Mouse (Mus musculus): ENCODE results near the gene Abcc8. TPM values are rescaled to one million over a fixed set of nuclear protein-coding genes. Genes with fewer than 3 reads are reported as not detected.

Abcc8 gene
- total and polyA plus RNA-seq, 3 experiments = not detected

DNA sequence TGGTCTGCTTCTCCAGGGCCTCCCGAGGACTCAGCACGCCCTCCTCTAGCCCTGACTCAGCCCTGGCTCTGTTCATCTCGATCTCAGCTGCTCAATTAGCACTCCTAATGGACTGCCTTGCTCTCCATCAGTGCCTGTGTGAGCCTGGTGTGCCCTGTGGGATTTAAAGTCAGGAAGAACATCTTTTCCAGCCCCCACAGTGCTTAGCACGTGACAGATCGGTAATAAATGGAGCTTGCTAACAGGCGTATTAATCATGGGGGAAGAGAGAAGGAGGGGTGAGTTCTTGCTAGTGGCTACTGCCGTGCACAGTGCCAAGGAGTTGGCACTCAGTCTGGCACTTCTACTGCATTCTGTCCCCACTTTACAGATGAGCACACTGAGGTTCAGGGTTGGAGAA is 51.6 kb downstream of the Abcc8 start:
- Histone ChIP-seq H3K27me3 (replicated peaks) (peaks cover 88% of the 10 kb centered on the region), H3K4me2 (ENCODE audit: insufficient read depth, low read depth, poor library complexity, severe bottlenecking) (no peak overlapping the region), H3K27ac (ENCODE audit: insufficient read depth, low read depth) (no peak overlapping the region), H3K9ac (ENCODE audit: insufficient read depth, low read depth) (no peak overlapping the region), H3K4me1 (ENCODE audit: control insufficient read depth in 1 of 2, insufficient read depth in 2 of 2) (no peaks in the 10 kb centered on the region), H3K9me3 (replicated peaks; ENCODE audit: low read length) (no peaks in the 10 kb centered on the region), H3K79me2 (replicated peaks; ENCODE audit: control insufficient read depth, extremely low read depth, insufficient read depth, poor library complexity, severe bottlenecking) (no peaks in the 10 kb centered on the region), H3K36me3 (replicated peaks in 1 of 2; ENCODE audit: control insufficient read depth in 1 of 2, insufficient read depth in 1 of 2, low read length in 1 of 2) (no peaks in the 10 kb centered on the region), H3K4me3 (replicated peaks in 1 of 3; ENCODE audit: low read depth in 2 of 3, low read length in 2 of 3, poor library complexity in 1 of 3) (no peak overlapping the region)
- DNase-seq (ENCODE audit: extremely low read depth) = no peak
- in situ Hi-C loops (cut with MboI; ENCODE audit: low pct_ligation_motif_present, low pct_unique_long_range_greater_than_20kb, low sequenced_read_pairs) = no loop called here
- dilution Hi-C loops (cut with MboI; ENCODE audit: extremely low pct_ligation_motif_present, extremely low pct_unique_long_range_greater_than_20kb, low sequenced_read_pairs) = no loop called here
- TF ChIP-seq SIN3A (IDR thresholded peaks at IDR 0.05; ENCODE audit: low read length) = no peak
- no peak for TF ChIP-seq ZC3H11A (IDR thresholded peaks at IDR 0.05; ENCODE audit: low read depth, low read length)

DNA sequence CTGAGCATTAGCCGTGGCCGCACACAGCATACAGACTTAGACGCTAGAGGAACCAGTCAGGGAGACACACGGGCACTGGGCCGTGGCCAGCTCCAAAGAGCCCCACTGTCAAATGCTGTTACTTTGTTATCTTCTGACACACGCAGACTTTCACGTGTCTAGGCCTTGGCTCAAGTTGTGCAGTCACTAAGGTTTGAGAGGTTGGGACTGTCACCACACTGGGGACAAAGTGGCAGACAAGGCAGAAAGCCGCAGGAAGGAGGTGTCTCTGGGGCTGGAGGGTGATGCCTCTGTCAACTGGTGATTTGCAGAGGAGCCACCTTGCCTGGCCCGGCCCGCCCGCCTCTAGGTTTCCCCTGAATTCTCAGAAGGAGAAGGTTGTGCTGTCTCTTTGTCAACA is 54.5 kb downstream of the Abcc8 start:
- Histone ChIP-seq H3K4me3 (replicated peaks in 1 of 3; ENCODE audit: low read depth in 2 of 3, low read length in 2 of 3, poor library complexity in 1 of 3) (no peak overlapping the region), H3K27ac (ENCODE audit: insufficient read depth, low read depth) (no peak overlapping the region), H3K4me2 (ENCODE audit: insufficient read depth, low read depth, poor library complexity, severe bottlenecking) (no peak overlapping the region), H3K9me3 (replicated peaks; ENCODE audit: low read length) (peaks cover 8% of the 10 kb centered on the region), H3K4me1 (ENCODE audit: control insufficient read depth in 1 of 2, insufficient read depth in 2 of 2) (no peaks in the 10 kb centered on the region), H3K27me3 (replicated peaks) (peaks cover 88% of the 10 kb centered on the region), H3K79me2 (replicated peaks; ENCODE audit: control insufficient read depth, extremely low read depth, insufficient read depth, poor library complexity, severe bottlenecking) (no peaks in the 10 kb centered on the region), H3K36me3 (replicated peaks in 1 of 2; ENCODE audit: control insufficient read depth in 1 of 2, insufficient read depth in 1 of 2, low read length in 1 of 2) (no peaks in the 10 kb centered on the region), H3K9ac (ENCODE audit: insufficient read depth, low read depth) (no peak overlapping the region)
- in situ Hi-C loops (cut with MboI; ENCODE audit: low pct_ligation_motif_present, low pct_unique_long_range_greater_than_20kb, low sequenced_read_pairs) (no loop called here), dilution Hi-C loops (cut with MboI; ENCODE audit: extremely low pct_ligation_motif_present, extremely low pct_unique_long_range_greater_than_20kb, low sequenced_read_pairs) (no loop called here)
- TF ChIP-seq KAT2A (IDR thresholded peaks at IDR 0.05; ENCODE audit: insufficient replicate concordance, low read length) = no peak
- TF ChIP-seq MXI1 (IDR thresholded peaks at IDR 0.05; ENCODE audit: low read depth, low read length) = no peak
- TF ChIP-seq MYC (IDR thresholded peaks at IDR 0.05; ENCODE audit: low read depth, low read length) = no peak
- TF ChIP-seq PAX5 (IDR thresholded peaks at IDR 0.05; ENCODE audit: low read length) = no peak
- no peak for TF ChIP-seq IRF4 (IDR thresholded peaks at IDR 0.05; ENCODE audit: low read depth, low read length)
- no peak for TF ChIP-seq RCOR1 (conservative IDR thresholded peaks at IDR 0.05; ENCODE audit: low read depth, low read length)
- no peak for TF ChIP-seq SMC3 (IDR thresholded peaks at IDR 0.05; ENCODE audit: low read depth, low read length)
- TF ChIP-seq POLR2AphosphoS2 (IDR thresholded peaks at IDR 0.05; ENCODE audit: low read depth, low read length) = no peak
- no peak for TF ChIP-seq ZKSCAN1 (IDR thresholded peaks at IDR 0.05; ENCODE audit: borderline replicate concordance, low read depth, low read length)
- no peak for TF ChIP-seq RAD21 (IDR thresholded peaks at IDR 0.05; ENCODE audit: low read depth, low read length)
- TF ChIP-seq JUND (conservative IDR thresholded peaks at IDR 0.05; ENCODE audit: low read depth, low read length) = no peak
- no peak for TF ChIP-seq CHD2 (IDR thresholded peaks at IDR 0.05; ENCODE audit: low read length)
- TF ChIP-seq ELF1 (IDR thresholded peaks at IDR 0.05; ENCODE audit: low read depth, low read length) = no peak
- no peak for TF ChIP-seq TBP (conservative IDR thresholded peaks at IDR 0.05; ENCODE audit: low read depth, low read length)
- no peak for TF ChIP-seq ETS1 (conservative IDR thresholded peaks at IDR 0.05; ENCODE audit: low read depth, low read length)
- no peak for TF ChIP-seq TCF12 (IDR thresholded peaks at IDR 0.05; ENCODE audit: low read depth, low read length)
- TF ChIP-seq SIN3A (IDR thresholded peaks at IDR 0.05; ENCODE audit: low read length) = no peak
- no peak for TF ChIP-seq MEF2A (IDR thresholded peaks at IDR 0.05; ENCODE audit: borderline replicate concordance, low read depth, low read length)
- no peak for TF ChIP-seq CTCF (conservative IDR thresholded peaks at IDR 0.05 in 1 of 2, IDR thresholded peaks at IDR 0.05 in 1 of 2; ENCODE audit: low read depth in 2 of 2, low read length in 2 of 2)
- no peak for TF ChIP-seq POLR2A (IDR thresholded peaks at IDR 0.05; ENCODE audit: low read depth, low read length)
- DNase-seq (ENCODE audit: extremely low read depth) = no peak

Measured in CH12.LX (cell line).